Mouse (Mus musculus) intestine, embryonic 15.5 days (tissue): ENCODE data around the gene Utp11. TPM values are rescaled to one million over a fixed set of nuclear protein-coding genes. Genes with fewer than 3 reads are reported as not detected.

ENCODE experiments used
- ATAC-seq: fragments of 200-750 bp; cut with Nextera tagmentation; 2 replicates; pipeline ENCODE4 v1.8.0; 2017; ENCODE audit warnings: moderate TSS enrichment, moderate library complexity
- H3K27ac ChIP-seq: fragments of 300-500 bp; sonication (generic); 2 replicates; pipeline ENCODE4 v1.5.1; 2015; ENCODE audit warnings: mild to moderate bottlenecking, inconsistent platforms
- H3K27me3 ChIP-seq: fragments of 300-500 bp; sonication (generic); replicated peaks from 2 replicates; pipeline ENCODE4 v1.6.1; 2015; ENCODE audit warnings: inconsistent platforms
- H3K36me3 ChIP-seq: fragments of 300-500 bp; sonication (generic); 2 replicates; pipeline ENCODE4 v1.6.1; 2015; ENCODE audit warnings: inconsistent platforms
- H3K4me1 ChIP-seq: fragments of 300-500 bp; sonication (generic); replicated peaks from 2 replicates; pipeline ENCODE4 v1.6.1; 2015; ENCODE audit warnings: inconsistent platforms
- H3K4me2 ChIP-seq: fragments of 300-500 bp; sonication (generic); replicated peaks from 2 replicates; pipeline ENCODE4 v1.6.1; 2015; ENCODE audit warnings: mild to moderate bottlenecking, inconsistent platforms
- H3K4me3 ChIP-seq: fragments of 300-500 bp; sonication (generic); replicated peaks from 2 replicates; pipeline ENCODE4 v1.5.1; 2015; ENCODE audit warnings: inconsistent platforms
- H3K9ac ChIP-seq: fragments of 300-500 bp; sonication (generic); 2 replicates; pipeline ENCODE4 v1.6.1; 2015; ENCODE audit warnings: inconsistent platforms
- H3K9me3 ChIP-seq: fragments of 300-500 bp; sonication (generic); 2 replicates; pipeline ENCODE4 v1.6.1; 2016; ENCODE audit warnings: inconsistent platforms
- WGBS: fragments of 180-500 bp; shearing (Covaris S2); methylation state at CpG from one replicate; pipeline ENCODE4 v1.1.7; 2015; 5-methylcytosine and 5-hydroxymethylcytosine counted together
- polyA plus RNA-seq: library from polyadenylated mRNA; unstranded; fragments of >200 nt; fragmentation: Nextera tagmentation; extraction: Ambion mirVana; gene quantifications from 2 replicates; pipeline ENCODE4 v1.2.1, GENCODE M21; 2015

The Utp11 gene
- polyA plus RNA-seq, 1 experiment from 2014 or later = 67.6 TPM

DNA sequence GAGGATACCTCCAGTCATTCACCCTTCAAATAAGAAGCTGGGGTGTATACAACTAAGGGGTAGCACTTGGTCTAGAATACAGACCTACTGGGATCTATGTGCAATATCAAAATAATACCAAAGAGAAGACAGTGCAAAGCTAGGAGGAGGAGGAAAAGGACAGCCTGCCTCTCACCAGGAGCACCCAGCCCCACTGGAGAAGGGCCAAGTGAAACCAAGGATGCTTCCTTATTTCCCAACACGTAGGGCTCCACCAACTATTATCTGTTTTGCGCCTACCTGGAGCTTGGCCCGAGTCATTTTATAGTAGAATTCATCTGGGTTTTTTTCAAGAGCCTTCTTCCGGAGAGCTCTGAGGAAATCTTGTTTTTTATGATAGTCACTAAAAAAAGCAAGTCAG, 9.9 kb downstream of the Utp11 start:
- no peaks in the 10 kb centered on the region for H3K4me1 ChIP-seq
- H3K27ac ChIP-seq = no peak overlapping the region
- H3K9me3 ChIP-seq = no peaks in the 10 kb centered on the region
- peaks cover 24% of the 10 kb centered on the region for H3K36me3 ChIP-seq
- no peak for ATAC-seq
- no peaks in the 10 kb centered on the region for H3K27me3 ChIP-seq
- 91% methylated on average over 4 of the region's 4 CpGs for WGBS
- H3K9ac ChIP-seq = no peak overlapping the region
- H3K4me2 ChIP-seq = no peak overlapping the region
- no peak overlapping the region for H3K4me3 ChIP-seq

DNA sequence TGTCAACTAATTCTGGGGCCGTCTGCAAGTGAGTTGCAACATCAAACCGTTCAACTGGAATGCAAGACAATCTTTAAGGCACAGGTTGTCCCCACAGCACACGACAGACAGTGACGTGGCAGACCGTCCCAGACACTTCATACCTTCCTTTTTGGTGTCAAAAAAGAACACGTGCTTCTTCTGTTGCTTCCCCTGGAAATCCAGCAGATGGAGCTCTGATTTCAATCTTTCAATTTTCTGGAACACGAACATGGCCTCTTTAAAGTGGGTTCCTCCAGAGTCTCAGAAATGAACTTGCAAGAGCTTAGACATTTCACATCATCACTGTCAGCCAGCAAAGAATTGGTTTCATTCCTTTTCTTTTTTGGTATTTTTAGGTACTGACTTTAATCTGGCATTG, 11.1 kb downstream of the Utp11 start:
- Histone ChIP-seq H3K9ac (no peak overlapping the region), H3K4me3 (no peak overlapping the region), H3K4me1 (no peaks in the 10 kb centered on the region), H3K4me2 (no peak overlapping the region), H3K9me3 (no peaks in the 10 kb centered on the region), H3K27me3 (no peaks in the 10 kb centered on the region), H3K36me3 (peaks cover 29% of the 10 kb centered on the region), H3K27ac (no peak overlapping the region)
- WGBS = 55% methylated on average over 7 of the region's 7 CpGs
- ATAC-seq = 0 out of 2 replicates have a peak, but pooled peaks have one; percentile 36

DNA sequence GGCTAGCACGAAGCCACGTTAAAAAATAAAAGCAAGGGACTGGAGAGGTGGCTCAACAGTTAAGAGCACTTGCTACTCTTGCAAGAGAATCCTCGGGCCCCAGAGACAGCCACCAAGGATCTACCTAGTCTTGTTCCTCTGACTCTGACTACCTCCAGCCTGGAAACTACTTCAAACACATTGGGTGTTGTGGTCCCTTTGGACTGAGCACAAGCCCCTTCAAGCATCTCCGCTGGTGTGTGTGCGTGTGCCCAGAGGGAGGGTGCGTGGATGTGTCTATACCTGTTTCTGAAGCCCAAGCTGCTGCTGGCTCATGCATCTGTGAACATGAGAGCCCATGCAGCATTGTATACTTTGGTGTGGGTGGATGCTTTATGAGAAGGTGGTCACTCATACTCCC, 17.4 kb downstream of the Utp11 start:
- WGBS = 85% methylated on average over 6 of the region's 6 CpGs

DNA sequence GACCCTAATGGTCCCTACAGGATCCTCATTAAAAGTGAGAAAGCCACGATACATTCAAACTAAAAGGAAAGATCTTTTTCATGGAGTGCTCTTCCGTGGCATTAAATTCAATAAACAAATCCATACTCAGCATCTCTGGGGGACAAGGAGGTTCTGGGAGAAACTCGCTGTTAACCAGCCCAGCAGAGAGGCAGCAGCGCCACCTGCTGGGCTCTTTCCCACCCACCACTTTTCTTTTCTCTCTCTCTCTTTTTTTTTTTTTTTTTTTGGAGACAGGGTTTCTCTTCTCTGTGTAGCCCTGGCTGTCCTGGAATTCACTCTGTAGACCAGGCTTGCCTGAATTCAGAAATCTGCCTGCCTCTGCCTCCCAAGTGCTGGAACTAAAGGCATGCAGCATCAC, 18.4 kb downstream of the Utp11 start:
- Histone ChIP-seq H3K9me3 (no peaks in the 10 kb centered on the region), H3K4me1 (peaks cover 11% of the 10 kb centered on the region), H3K36me3 (peaks cover 9% of the 10 kb centered on the region), H3K4me2 (no peak overlapping the region), H3K27me3 (peaks cover 31% of the 10 kb centered on the region), H3K9ac (no peak overlapping the region), H3K4me3 (no peak overlapping the region), H3K27ac (no peak overlapping the region)
- 4% methylated on average over 4 of the region's 4 CpGs for WGBS
- ATAC-seq = no peak; the same call in 1 of the 2 replicates

More for the DNA sequence above, 17.4 kb downstream of the Utp11 start:
- ATAC-seq = no peak
- Histone ChIP-seq H3K4me3 (no peak overlapping the region), H3K4me1 (peaks cover 11% of the 10 kb centered on the region), H3K4me2 (no peak overlapping the region), H3K27ac (no peak overlapping the region), H3K27me3 (peaks cover 25% of the 10 kb centered on the region), H3K9me3 (no peaks in the 10 kb centered on the region), H3K36me3 (peaks cover 17% of the 10 kb centered on the region), H3K9ac (no peak overlapping the region)

- Histone ChIP-seq H3K4me2 (no peak overlapping the region), H3K27ac (no peak overlapping the region), H3K4me3 (no peak overlapping the region), H3K27me3 (peaks cover 31% of the 10 kb centered on the region), H3K36me3 (peaks cover 7% of the 10 kb centered on the region; the same call in 1 of the 2 replicates), H3K9me3 (no peaks in the 10 kb centered on the region), H3K4me1 (peaks cover 11% of the 10 kb centered on the region), H3K9ac (no peak overlapping the region)
- ATAC-seq = no peak
- 76% methylated on average over 17 of the region's 17 CpGs for WGBS
Observed at GRCm38 (mm10) chr4:124674334-124675032, 18.9 kb downstream of the Utp11 start.

DNA sequence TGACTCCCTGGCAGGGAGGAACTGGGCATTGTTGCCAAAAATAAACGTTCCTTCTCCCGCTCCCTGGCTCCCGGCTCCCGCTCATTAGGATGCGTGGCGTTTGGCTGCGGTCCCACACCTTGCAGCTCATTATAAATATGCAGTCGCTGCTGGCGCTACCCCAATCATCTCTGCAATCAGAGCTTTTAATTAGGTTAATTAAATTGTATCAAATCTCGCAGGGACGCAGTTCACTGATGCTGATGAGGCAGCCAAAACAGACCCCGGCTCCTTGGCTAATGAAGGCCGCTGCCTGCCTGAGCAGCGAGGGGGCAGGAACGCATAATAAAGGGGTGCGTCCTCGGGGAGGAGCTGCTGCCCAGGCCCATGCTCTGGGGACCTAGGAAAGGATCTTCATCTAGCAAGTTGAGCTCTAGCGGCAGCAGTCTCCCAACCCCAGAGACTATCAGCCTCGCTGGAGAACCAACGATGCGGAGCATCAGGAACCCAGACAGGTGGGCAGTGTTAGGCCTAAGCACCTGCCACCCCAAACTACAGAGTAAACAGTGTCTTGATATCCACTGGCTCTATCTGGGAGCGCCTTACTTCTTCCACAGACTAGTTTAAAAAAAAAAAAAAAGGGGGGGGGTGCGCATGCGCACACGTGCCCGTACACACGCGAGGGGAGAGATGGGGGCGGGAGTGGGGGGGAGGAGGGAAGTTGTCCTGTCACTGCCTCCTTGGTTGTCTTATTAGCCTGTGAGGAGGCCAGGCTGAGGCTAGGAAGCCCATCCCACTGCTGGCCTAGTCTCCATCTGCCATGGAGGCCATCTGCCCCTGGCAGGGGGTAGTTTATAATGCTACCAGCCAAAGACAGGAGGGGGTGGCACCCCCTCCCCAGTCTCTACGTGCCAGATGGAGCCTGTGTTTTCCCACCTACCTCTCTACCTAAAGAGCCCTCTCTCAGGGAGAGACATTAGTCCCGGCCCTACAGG, 20.8 kb downstream of the Utp11 start:
- no peaks in the 10 kb centered on the region for H3K9me3 ChIP-seq
- peak overlapping the region; percentile 41 for H3K4me2 ChIP-seq
- no peak overlapping the region for H3K27ac ChIP-seq
- peaks cover 31% of the 10 kb centered on the region for H3K27me3 ChIP-seq
- ATAC-seq = no peak; the same call in 1 of the 2 replicates
- WGBS = 7% methylated on average over 29 of the region's 31 CpGs
- no peak overlapping the region for H3K9ac ChIP-seq
- peaks cover 1% of the 10 kb centered on the region; the same call in 1 of the 2 replicates for H3K36me3 ChIP-seq
- peaks cover 11% of the 10 kb centered on the region for H3K4me1 ChIP-seq
- 0 out of 2 replicates have a peak overlapping the region, but pooled peaks have one; percentile 2 for H3K4me3 ChIP-seq

GRCm38 (mm10) chr4:124671583-124671982, 21.8 kb downstream of the Utp11 start:
- ATAC-seq = no peak
- Histone ChIP-seq H3K9ac (no peak overlapping the region), H3K4me2 (no peak overlapping the region), H3K4me1 (peaks cover 11% of the 10 kb centered on the region), H3K27ac (no peak overlapping the region), H3K36me3 (no peaks in the 10 kb centered on the region), H3K4me3 (no peak overlapping the region), H3K27me3 (peaks cover 41% of the 10 kb centered on the region), H3K9me3 (no peaks in the 10 kb centered on the region)
- 22% methylated on average over 7 of the region's 7 CpGs for WGBS

- no peak overlapping the region for H3K4me2 ChIP-seq
- no peak overlapping the region for H3K27ac ChIP-seq
- H3K27me3 ChIP-seq = peaks cover 43% of the 10 kb centered on the region
- no peaks in the 10 kb centered on the region for H3K9me3 ChIP-seq
- no peaks in the 10 kb centered on the region for H3K36me3 ChIP-seq
- H3K4me1 ChIP-seq = peaks cover 11% of the 10 kb centered on the region
- no peak overlapping the region for H3K9ac ChIP-seq
- ATAC-seq = no peak
- no peak overlapping the region for H3K4me3 ChIP-seq
- 71% methylated on average over 8 of the region's 8 CpGs for WGBS
Observed at GRCm38 (mm10) chr4:124670232-124670631, 23.2 kb downstream of the Utp11 start.

GRCm38 (mm10) chr4:124668078-124668477, 25.3 kb downstream of the Utp11 start:
- no peak overlapping the region for H3K27ac ChIP-seq
- no peaks in the 10 kb centered on the region for H3K36me3 ChIP-seq
- H3K9me3 ChIP-seq = no peaks in the 10 kb centered on the region
- 15% methylated on average over 8 of the region's 8 CpGs for WGBS
- no peak overlapping the region for H3K9ac ChIP-seq
- H3K4me2 ChIP-seq = no peak overlapping the region
- peaks cover 11% of the 10 kb centered on the region for H3K4me1 ChIP-seq
- ATAC-seq = no peak
- H3K4me3 ChIP-seq = no peak overlapping the region
- peaks cover 52% of the 10 kb centered on the region for H3K27me3 ChIP-seq

GRCm38 (mm10) chr4:124667476-124668033, 25.8 kb downstream of the Utp11 start:
- H3K9me3 ChIP-seq = no peaks in the 10 kb centered on the region
- peaks cover 52% of the 10 kb centered on the region for H3K27me3 ChIP-seq
- ATAC-seq = no peak
- no peak overlapping the region for H3K4me3 ChIP-seq
- H3K4me2 ChIP-seq = no peak overlapping the region
- H3K27ac ChIP-seq = no peak overlapping the region
- no peaks in the 10 kb centered on the region for H3K36me3 ChIP-seq
- H3K9ac ChIP-seq = no peak overlapping the region
- H3K4me1 ChIP-seq = peaks cover 6% of the 10 kb centered on the region
- 37% methylated on average over 14 of the region's 14 CpGs for WGBS

DNA sequence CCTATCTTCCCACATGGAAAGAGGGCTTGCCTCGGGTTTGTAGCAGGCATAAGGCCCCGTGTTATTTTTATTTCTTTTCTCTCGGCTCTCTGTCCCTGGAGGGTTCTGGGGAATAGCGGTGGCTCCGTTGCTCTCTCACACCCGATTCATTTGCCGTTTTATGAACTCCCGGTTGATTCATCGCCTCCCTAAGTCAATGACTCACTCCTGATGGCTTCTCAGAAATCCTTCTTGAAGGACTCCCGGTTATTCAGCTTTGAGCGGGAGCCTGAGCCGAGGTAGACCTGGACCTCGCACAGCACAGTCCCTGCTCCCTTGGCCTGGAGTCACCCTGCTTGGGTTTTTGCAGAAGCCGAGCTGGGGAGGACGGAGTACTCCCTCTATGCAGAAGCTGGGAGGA, 28.8 kb downstream of the Utp11 start:
- no peaks in the 10 kb centered on the region for H3K36me3 ChIP-seq
- H3K9me3 ChIP-seq = no peaks in the 10 kb centered on the region
- H3K4me2 ChIP-seq = no peak overlapping the region
- no peak overlapping the region for H3K9ac ChIP-seq
- ATAC-seq = no peak
- peaks cover 57% of the 10 kb centered on the region for H3K27me3 ChIP-seq
- no peaks in the 10 kb centered on the region for H3K4me1 ChIP-seq
- WGBS = 73% methylated on average over 15 of the region's 15 CpGs
- no peak overlapping the region for H3K4me3 ChIP-seq
- H3K27ac ChIP-seq = no peak overlapping the region

DNA sequence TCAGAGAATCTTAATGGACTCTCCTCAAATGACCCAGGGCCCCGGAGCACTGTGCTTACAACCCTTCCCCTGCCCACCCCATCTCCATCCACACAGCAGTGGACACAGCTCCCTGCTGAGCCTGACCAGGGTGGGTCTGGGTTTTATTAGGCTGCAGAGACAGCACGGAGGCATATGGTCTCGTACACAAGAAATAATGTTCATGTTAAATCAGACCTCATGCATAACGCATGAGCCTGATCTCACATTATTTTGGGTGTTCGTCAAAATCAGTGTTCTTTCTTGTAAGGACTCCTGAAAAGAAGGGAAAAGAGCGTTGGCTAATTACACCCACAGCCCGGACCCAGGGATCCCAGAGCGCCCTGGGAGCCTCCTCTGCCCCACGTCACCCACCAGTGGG, 29.2 kb downstream of the Utp11 start:
- H3K27ac ChIP-seq = no peak overlapping the region
- H3K4me1 ChIP-seq = peaks cover 4% of the 10 kb centered on the region; the same call in 1 of the 2 replicates
- H3K9ac ChIP-seq = no peak overlapping the region
- no peak for ATAC-seq
- no peak overlapping the region for H3K4me2 ChIP-seq
- WGBS = 71% methylated on average over 9 of the region's 9 CpGs
- H3K36me3 ChIP-seq = no peaks in the 10 kb centered on the region
- H3K4me3 ChIP-seq = no peak overlapping the region
- peaks cover 61% of the 10 kb centered on the region for H3K27me3 ChIP-seq
- H3K9me3 ChIP-seq = no peaks in the 10 kb centered on the region
